Mouse (Mus musculus): ENCODE measurements at regions not wholly inside any gene's neighbourhood (a gene's known extent, or its start where the extent isn't known, plus 50 kb on each side); places are given as distances from the start of the nearest gene placed in this dataset.

GRCm38 (mm10) chr10:96458551-96458950, 158.3 kb upstream of the Btg1 start:
- no peaks in the 10 kb centered on the region for H3K27me3 ChIP-seq (ENCODE audit: control insufficient read depth, insufficient read depth, low read length)
- TF ChIP-seq POLR2A (IDR thresholded peaks at IDR 0.05; ENCODE audit: insufficient read depth, low read depth, low read length): no peak
- no peak for TF ChIP-seq EP300 (IDR thresholded peaks at IDR 0.05; ENCODE audit: insufficient read depth, low read depth, low read length)
- TF ChIP-seq CTCF (IDR thresholded peaks at IDR 0.05): no peak
- H3K9ac ChIP-seq (ENCODE audit: low read depth, low read length): no peak overlapping the region
- H3K27ac ChIP-seq: no peak overlapping the region
- H3K4me1 ChIP-seq (ENCODE audit: control insufficient read depth, insufficient read depth, low read length): no peaks in the 10 kb centered on the region
- DNase-seq: no peak
- H3K36me3 ChIP-seq (ENCODE audit: control insufficient read depth, insufficient read depth, low read length): no peaks in the 10 kb centered on the region
- H3K4me3 ChIP-seq: no peak overlapping the region
- 76% methylated on average over 4 of the region's 4 CpGs for WGBS
- H3K79me2 ChIP-seq (replicated peaks; ENCODE audit: control insufficient read depth, insufficient read depth, low read length): no peaks in the 10 kb centered on the region
- intact Hi-C loops (cut with DNase I): no loop called here

- TF ChIP-seq CTCF (IDR thresholded peaks at IDR 0.05) (no peak), POLR2A (IDR thresholded peaks at IDR 0.05; ENCODE audit: insufficient read depth, low read depth, low read length) (no peak), EP300 (IDR thresholded peaks at IDR 0.05; ENCODE audit: insufficient read depth, low read depth, low read length) (no peak)
- Histone ChIP-seq H3K4me1 (ENCODE audit: control insufficient read depth, insufficient read depth, low read length) (no peaks in the 10 kb centered on the region), H3K36me3 (ENCODE audit: control insufficient read depth, insufficient read depth, low read length) (no peaks in the 10 kb centered on the region), H3K4me3 (no peak overlapping the region), H3K27me3 (ENCODE audit: control insufficient read depth, insufficient read depth, low read length) (no peaks in the 10 kb centered on the region), H3K79me2 (replicated peaks; ENCODE audit: control insufficient read depth, insufficient read depth, low read length) (no peaks in the 10 kb centered on the region), H3K9ac (ENCODE audit: low read depth, low read length) (no peak overlapping the region), H3K27ac (no peak overlapping the region)
- intact Hi-C loops (cut with DNase I): no loop called here
- WGBS: 64% methylated on average over 3 of the region's 3 CpGs
- no peak for DNase-seq
These were observed 157.6 kb upstream of the Btg1 start for GRCm38 (mm10) chr10:96459186-96459585.

GRCm38 (mm10) chr10:96460151-96460550, 156.7 kb upstream of the Btg1 start:
- no peaks in the 10 kb centered on the region for H3K27me3 ChIP-seq (ENCODE audit: control insufficient read depth, insufficient read depth, low read length)
- DNase-seq: no peak
- intact Hi-C loops (cut with DNase I): no loop called here
- H3K9ac ChIP-seq (ENCODE audit: low read depth, low read length): no peak overlapping the region
- no peak overlapping the region for H3K27ac ChIP-seq
- H3K36me3 ChIP-seq (ENCODE audit: control insufficient read depth, insufficient read depth, low read length): no peaks in the 10 kb centered on the region
- H3K4me1 ChIP-seq (ENCODE audit: control insufficient read depth, insufficient read depth, low read length): no peaks in the 10 kb centered on the region
- 76% methylated on average over 9 of the region's 9 CpGs for WGBS
- no peak overlapping the region for H3K4me3 ChIP-seq
- no peaks in the 10 kb centered on the region for H3K79me2 ChIP-seq (replicated peaks; ENCODE audit: control insufficient read depth, insufficient read depth, low read length)
- TF ChIP-seq POLR2A (IDR thresholded peaks at IDR 0.05; ENCODE audit: insufficient read depth, low read depth, low read length): no peak
- TF ChIP-seq CTCF (IDR thresholded peaks at IDR 0.05): no peak
- no peak for TF ChIP-seq EP300 (IDR thresholded peaks at IDR 0.05; ENCODE audit: insufficient read depth, low read depth, low read length)

GRCm38 (mm10) chr10:96460617-96461338, 156.0 kb upstream of the Btg1 start:
- H3K9ac ChIP-seq (ENCODE audit: low read depth, low read length): no peak overlapping the region
- H3K27me3 ChIP-seq (ENCODE audit: control insufficient read depth, insufficient read depth, low read length): no peaks in the 10 kb centered on the region
- H3K4me3 ChIP-seq: no peak overlapping the region
- intact Hi-C loops (cut with DNase I): no loop called here
- no peak overlapping the region for H3K27ac ChIP-seq
- H3K4me1 ChIP-seq (ENCODE audit: control insufficient read depth, insufficient read depth, low read length): no peaks in the 10 kb centered on the region
- H3K36me3 ChIP-seq (ENCODE audit: control insufficient read depth, insufficient read depth, low read length): no peaks in the 10 kb centered on the region
- WGBS: 74% methylated on average over 10 of the region's 10 CpGs
- TF ChIP-seq CTCF (IDR thresholded peaks at IDR 0.05): no peak
- TF ChIP-seq POLR2A (IDR thresholded peaks at IDR 0.05; ENCODE audit: insufficient read depth, low read depth, low read length): no peak
- TF ChIP-seq EP300 (IDR thresholded peaks at IDR 0.05; ENCODE audit: insufficient read depth, low read depth, low read length): no peak
- DNase-seq: no peak
- H3K79me2 ChIP-seq (replicated peaks; ENCODE audit: control insufficient read depth, insufficient read depth, low read length): no peaks in the 10 kb centered on the region

GRCm38 (mm10) chr10:96465967-96466366, 150.8 kb upstream of the Btg1 start:
- Histone ChIP-seq H3K27me3 (ENCODE audit: control insufficient read depth, insufficient read depth, low read length) (no peaks in the 10 kb centered on the region), H3K4me1 (ENCODE audit: control insufficient read depth, insufficient read depth, low read length) (no peaks in the 10 kb centered on the region), H3K27ac (no peak overlapping the region), H3K79me2 (replicated peaks; ENCODE audit: control insufficient read depth, insufficient read depth, low read length) (no peaks in the 10 kb centered on the region), H3K4me3 (no peak overlapping the region), H3K36me3 (ENCODE audit: control insufficient read depth, insufficient read depth, low read length) (no peaks in the 10 kb centered on the region), H3K9ac (ENCODE audit: low read depth, low read length) (no peak overlapping the region)
- WGBS: 56% methylated on average over 6 of the region's 6 CpGs
- TF ChIP-seq POLR2A (IDR thresholded peaks at IDR 0.05; ENCODE audit: insufficient read depth, low read depth, low read length) (no peak), EP300 (IDR thresholded peaks at IDR 0.05; ENCODE audit: insufficient read depth, low read depth, low read length) (no peak), CTCF (IDR thresholded peaks at IDR 0.05) (no peak)
- intact Hi-C loops (cut with DNase I): no loop called here
- no peak for DNase-seq

GRCm38 (mm10) chr10:96466845-96467244, 150.0 kb upstream of the Btg1 start:
- 85% methylated on average over 3 of the region's 3 CpGs for WGBS

More at GRCm38 (mm10) chr10:96466845-96467244, 150.0 kb upstream of the Btg1 start:
- Histone ChIP-seq H3K36me3 (ENCODE audit: control insufficient read depth, insufficient read depth, low read length) (no peaks in the 10 kb centered on the region), H3K27me3 (ENCODE audit: control insufficient read depth, insufficient read depth, low read length) (no peaks in the 10 kb centered on the region), H3K27ac (no peak overlapping the region), H3K79me2 (replicated peaks; ENCODE audit: control insufficient read depth, insufficient read depth, low read length) (no peaks in the 10 kb centered on the region), H3K9ac (ENCODE audit: low read depth, low read length) (no peak overlapping the region), H3K4me1 (ENCODE audit: control insufficient read depth, insufficient read depth, low read length) (no peaks in the 10 kb centered on the region), H3K4me3 (no peak overlapping the region)
- TF ChIP-seq CTCF (IDR thresholded peaks at IDR 0.05) (no peak), EP300 (IDR thresholded peaks at IDR 0.05; ENCODE audit: insufficient read depth, low read depth, low read length) (no peak), POLR2A (IDR thresholded peaks at IDR 0.05; ENCODE audit: insufficient read depth, low read depth, low read length) (no peak)
- intact Hi-C loops (cut with DNase I): no loop called here
- DNase-seq: no peak

All from heart, adult 2 months (tissue).